Mouse (Mus musculus) leukemia stem cell, adult 10-12 weeks (primary cell): Measurements from ENCODE around the gene Sash1. TPM values are rescaled to one million over a fixed set of nuclear protein-coding genes. Genes with fewer than 3 reads are reported as not detected.

Source experiments
- polyA plus RNA-seq: library from polyadenylated mRNA; stranded (reverse); fragments of >175 nt; gene quantifications from 2 replicates; pipeline ENCODE4 v1.2.3, GENCODE M21; 2012; ENCODE audit warnings: low replicate concordance

Sash1 gene
- 2.1 and 3.7 TPM in 2 replicates for polyA plus RNA-seq

DNA sequence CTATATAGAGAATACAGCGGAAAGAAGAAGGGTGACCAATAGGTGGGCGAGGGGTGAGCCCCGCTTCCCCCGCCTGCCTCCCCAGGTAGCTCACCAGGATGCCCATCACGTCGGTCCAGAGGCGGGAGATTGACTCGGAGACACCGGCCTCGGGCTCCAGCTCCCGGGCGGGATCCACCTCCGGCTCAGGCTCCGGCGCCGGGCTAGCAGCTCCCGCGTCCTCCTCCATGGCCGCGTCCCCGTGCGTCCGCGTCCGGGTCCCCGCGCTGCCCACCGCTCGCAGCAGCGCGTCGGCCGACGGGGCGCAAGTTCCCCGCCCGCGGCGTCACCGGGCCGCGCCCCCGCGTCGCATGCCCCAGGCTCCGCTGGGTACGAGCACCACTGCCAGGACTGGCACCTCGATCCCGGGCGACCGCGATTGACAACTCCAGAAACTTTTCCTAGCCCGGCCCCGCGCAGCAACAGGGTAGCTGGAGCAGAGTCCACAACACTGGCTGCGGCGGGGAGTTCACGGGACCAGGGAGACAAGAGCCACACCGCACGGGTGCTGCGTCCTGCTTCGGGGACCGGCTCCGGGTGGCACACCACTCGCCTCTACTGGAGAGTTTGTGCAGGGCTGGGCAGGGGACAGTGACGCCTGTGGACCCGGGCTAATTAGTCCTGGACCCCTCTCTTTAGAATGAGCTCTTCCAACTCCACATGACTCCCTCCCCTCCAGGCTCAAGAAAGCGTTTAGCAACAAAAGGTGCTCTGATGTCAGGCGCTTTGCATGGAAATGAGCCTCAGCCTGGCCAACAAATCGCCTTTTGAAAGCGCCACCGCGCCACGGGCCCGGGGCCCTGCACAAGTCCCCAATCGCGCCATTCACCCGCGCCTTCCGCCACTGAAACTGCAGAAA is at the start of gene Sash1:
Gene Sash1, minus strand, starts transcription at position 441 of the 898 bp plus-strand sequence.

